Mouse (Mus musculus) heart, embryonic 14.5 days (tissue): ENCODE data around the gene Sema4b. TPM values are rescaled to one million over a fixed set of nuclear protein-coding genes. Genes with fewer than 3 reads are reported as not detected.

Experiments used
- ATAC-seq: fragments of 200-750 bp; cut with Nextera tagmentation; 2 replicates; pipeline ENCODE4 v1.8.0; 2017; ENCODE audit warnings: low read depth, moderate TSS enrichment; ENCODE audit not compliant: insufficient number of reproducible peaks, insufficient read depth, low FRiP score
- H3K27ac ChIP-seq, 2 experiments: fragments of 200-500 bp in 1 of 2; fragments of 300-500 bp in 1 of 2; sonication (generic) in 1 of 2; replicated peaks in 1 of 2; 2 replicates each; pipeline ENCODE4 v1.5.1; 2012 to 2014; ENCODE audit warnings: low read depth in 2 of 2, low read length in 2 of 2, control low read depth in 1 of 2, mild to moderate bottlenecking in 1 of 2, mixed read lengths in 1 of 2; ENCODE audit not compliant: control insufficient read depth in 1 of 2, insufficient read depth in 1 of 2
- H3K27me3 ChIP-seq: fragments of 300-500 bp; sonication (generic); 2 replicates; pipeline ENCODE4 v1.6.1; 2014; ENCODE audit warnings: mild to moderate bottlenecking, low read length, control low read depth; ENCODE audit not compliant: control insufficient read depth, insufficient read depth
- H3K36me3 ChIP-seq: fragments of 300-500 bp; sonication (generic); 2 replicates; pipeline ENCODE4 v1.6.1; 2014; ENCODE audit warnings: mild to moderate bottlenecking, control low read depth, low read length, mixed read lengths; ENCODE audit not compliant: control insufficient read depth, insufficient read depth
- H3K4me1 ChIP-seq, 2 experiments: fragments of 200-500 bp in 1 of 2; fragments of 300-500 bp in 1 of 2; sonication (generic) in 1 of 2; 2 replicates each; pipeline ENCODE4 v1.6.1; 2012 to 2014; ENCODE audit warnings: low read length in 2 of 2, control low read depth in 1 of 2, mixed read lengths in 1 of 2; ENCODE audit not compliant: control insufficient read depth in 2 of 2, insufficient read depth in 2 of 2
- H3K4me2 ChIP-seq: fragments of 300-500 bp; sonication (generic); 2 replicates; pipeline ENCODE4 v1.6.1; 2014; ENCODE audit warnings: mild to moderate bottlenecking, low read length
- H3K4me3 ChIP-seq, 2 experiments: fragments of 200-500 bp in 1 of 2; fragments of 300-500 bp in 1 of 2; sonication (generic) in 1 of 2; 2 replicates each; pipeline ENCODE4 v1.5.1; 2012 to 2014; ENCODE audit warnings: low read length in 2 of 2, mild to moderate bottlenecking in 2 of 2, control low read depth in 1 of 2, low read depth in 1 of 2, moderate library complexity in 1 of 2; ENCODE audit not compliant: control insufficient read depth in 1 of 2, insufficient read depth in 1 of 2
- H3K9ac ChIP-seq: fragments of 300-500 bp; sonication (generic); 2 replicates; pipeline ENCODE4 v1.6.1; 2014; ENCODE audit warnings: mild to moderate bottlenecking, low read length
- H3K9me3 ChIP-seq: fragments of 300-500 bp; sonication (generic); 2 replicates; pipeline ENCODE4 v1.6.1; 2016; ENCODE audit warnings: low read length, control low read depth; ENCODE audit not compliant: control insufficient read depth
- WGBS: fragments of 180-500 bp; shearing (Covaris S2); extraction: QIAGEN DNeasy Blood & Tissue Kit; methylation state at CpG from one replicate; pipeline ENCODE4 v1.1.7; 2014; 5-methylcytosine and 5-hydroxymethylcytosine counted together
- polyA plus RNA-seq: library from polyadenylated mRNA; unstranded; fragments of >200 nt; fragmentation: Nextera tagmentation; extraction: Ambion mirVana; gene quantifications from 2 replicates; pipeline ENCODE4 v1.2.1, GENCODE M21; 2014

Sema4b gene
- polyA plus RNA-seq, 1 experiment from 2014 or later: 12.4 TPM

DNA sequence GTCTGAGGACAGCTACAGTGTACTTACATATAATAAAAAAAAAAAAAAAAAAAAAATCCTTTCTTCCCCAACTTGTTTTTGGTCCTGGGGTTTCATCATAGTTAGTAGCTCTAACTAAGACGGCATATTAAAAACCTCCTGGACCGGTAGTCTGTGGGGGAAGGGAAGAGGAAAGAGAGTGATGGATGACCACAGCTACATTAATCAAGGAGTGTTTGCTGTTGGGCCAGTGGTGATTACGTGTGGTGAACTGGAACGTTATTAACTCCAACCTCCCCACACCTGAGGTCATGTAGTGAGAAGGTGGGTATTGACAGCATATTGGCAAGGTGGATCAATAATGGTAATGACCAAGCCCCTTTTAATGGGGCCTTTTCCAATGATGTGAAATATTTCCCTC lies 2.1 kb upstream of the Sema4b start:
- Histone ChIP-seq H3K4me2 (no peak overlapping the region), H3K27ac (peak overlapping the region; percentile 99; a peak in 1 of 4 replicates), H3K27me3 (no peaks in the 10 kb centered on the region), H3K4me1 (peaks cover 24 to 48% of the 10 kb centered on the region in 2 experiments), H3K9ac (no peak overlapping the region), H3K9me3 (no peaks in the 10 kb centered on the region), H3K36me3 (no peaks in the 10 kb centered on the region), H3K4me3 (no peak overlapping the region)
- no peak for ATAC-seq
- 79% methylated on average over 4 of the region's 4 CpGs for WGBS

DNA sequence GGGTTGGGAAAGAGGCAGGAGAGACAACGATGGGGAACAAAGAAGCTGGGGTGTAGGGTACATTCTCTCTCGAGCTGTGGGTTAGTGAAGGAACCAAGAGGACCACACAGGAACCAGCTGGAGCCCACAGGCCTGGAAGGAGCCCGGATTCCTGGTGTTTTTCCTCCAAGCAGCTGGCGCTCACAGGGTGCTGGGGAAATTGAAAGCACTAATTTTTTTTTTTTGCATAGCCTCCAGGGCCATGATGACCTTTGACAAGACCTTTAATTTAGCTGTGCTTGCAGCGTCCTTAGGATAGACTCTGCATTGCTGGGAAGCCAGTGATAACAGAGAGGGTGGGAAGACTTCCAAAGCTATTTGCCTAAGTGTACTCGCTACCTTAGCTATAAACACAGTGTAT lies 1.7 kb upstream of the Sema4b start:
- ATAC-seq: no peak
- Histone ChIP-seq H3K27me3 (no peaks in the 10 kb centered on the region), H3K4me2 (no peak overlapping the region), H3K4me3 (no peak overlapping the region), H3K36me3 (no peaks in the 10 kb centered on the region), H3K4me1 (peaks cover 24 to 48% of the 10 kb centered on the region in 2 experiments), H3K27ac (peak overlapping the region; percentile 99), H3K9me3 (no peaks in the 10 kb centered on the region), H3K9ac (no peak overlapping the region)
- 60% methylated on average over 6 of the region's 6 CpGs for WGBS

- ATAC-seq: peak; percentile 70
- WGBS: under 1% methylated on average over 8 of the region's 8 CpGs
These were observed 620 bp upstream of the Sema4b start for GRCm38 (mm10) chr7:80186021-80186420.

GRCm38 (mm10) chr7:80187501-80187900 lies 860 bp downstream of the Sema4b start:
- peak overlapping the region; percentile 79 for H3K9ac ChIP-seq
- peak overlapping the region; percentile 59 to 61 for H3K4me3 ChIP-seq
- ATAC-seq: no peak
- H3K36me3 ChIP-seq: no peaks in the 10 kb centered on the region
- H3K27me3 ChIP-seq: no peaks in the 10 kb centered on the region
- no peaks in the 10 kb centered on the region for H3K9me3 ChIP-seq
- H3K4me1 ChIP-seq: peaks cover 28 to 52% of the 10 kb centered on the region in 2 experiments
- H3K27ac ChIP-seq: peak overlapping the region; percentile 62 to 99
- WGBS: 70% methylated on average over 12 of the region's 12 CpGs
- peak overlapping the region; percentile 79 for H3K4me2 ChIP-seq

More at GRCm38 (mm10) chr7:80186021-80186420, 620 bp upstream of the Sema4b start:
- peak overlapping the region; percentile 59 to 61 for H3K4me3 ChIP-seq
- peak overlapping the region; percentile 79 for H3K9ac ChIP-seq
- H3K36me3 ChIP-seq: no peaks in the 10 kb centered on the region
- peak overlapping the region; percentile 99 for H3K27ac ChIP-seq
- H3K27me3 ChIP-seq: no peaks in the 10 kb centered on the region
- H3K9me3 ChIP-seq: no peaks in the 10 kb centered on the region
- peak overlapping the region; percentile 79 for H3K4me2 ChIP-seq
- H3K4me1 ChIP-seq: peaks cover 21 to 46% of the 10 kb centered on the region in 2 experiments

DNA sequence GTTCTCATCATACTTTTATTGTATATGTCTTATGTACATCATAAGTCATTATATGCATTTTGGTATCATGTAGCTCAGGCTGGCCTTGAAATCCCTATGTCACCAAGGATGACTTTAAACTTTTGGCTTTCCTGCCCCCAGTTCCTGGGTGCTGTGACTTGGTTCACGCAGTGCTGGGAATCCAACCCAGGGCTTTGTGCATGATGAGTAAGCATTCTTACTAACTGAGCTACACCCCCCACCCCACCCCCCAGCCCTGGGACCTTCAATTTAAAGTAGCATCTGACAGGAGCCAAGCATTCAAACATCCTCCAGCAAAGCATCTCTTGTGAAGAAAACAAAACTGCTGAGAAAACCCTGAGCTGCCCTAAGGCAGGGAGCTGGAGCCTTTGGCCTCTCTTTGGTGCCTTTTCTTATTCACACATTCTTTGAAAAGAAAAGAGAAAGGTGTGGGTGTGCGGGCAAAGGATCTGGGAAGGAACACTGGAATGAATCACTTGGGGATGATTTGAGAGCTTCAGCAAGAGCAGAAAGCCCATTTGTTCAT lies 2.0 kb downstream of the Sema4b start:
- H3K4me3 ChIP-seq: no peak overlapping the region
- 0 out of 2 replicates have a peak overlapping the region, but pooled peaks have one; percentile 17 for H3K9ac ChIP-seq
- no peak for ATAC-seq
- no peak overlapping the region for H3K27ac ChIP-seq
- H3K36me3 ChIP-seq: no peaks in the 10 kb centered on the region
- no peaks in the 10 kb centered on the region for H3K27me3 ChIP-seq
- WGBS: 89% methylated on average over 2 of the region's 2 CpGs
- no peaks in the 10 kb centered on the region for H3K9me3 ChIP-seq
- H3K4me1 ChIP-seq: peaks cover 30 to 58% of the 10 kb centered on the region in 2 experiments
- no peak overlapping the region for H3K4me2 ChIP-seq

DNA sequence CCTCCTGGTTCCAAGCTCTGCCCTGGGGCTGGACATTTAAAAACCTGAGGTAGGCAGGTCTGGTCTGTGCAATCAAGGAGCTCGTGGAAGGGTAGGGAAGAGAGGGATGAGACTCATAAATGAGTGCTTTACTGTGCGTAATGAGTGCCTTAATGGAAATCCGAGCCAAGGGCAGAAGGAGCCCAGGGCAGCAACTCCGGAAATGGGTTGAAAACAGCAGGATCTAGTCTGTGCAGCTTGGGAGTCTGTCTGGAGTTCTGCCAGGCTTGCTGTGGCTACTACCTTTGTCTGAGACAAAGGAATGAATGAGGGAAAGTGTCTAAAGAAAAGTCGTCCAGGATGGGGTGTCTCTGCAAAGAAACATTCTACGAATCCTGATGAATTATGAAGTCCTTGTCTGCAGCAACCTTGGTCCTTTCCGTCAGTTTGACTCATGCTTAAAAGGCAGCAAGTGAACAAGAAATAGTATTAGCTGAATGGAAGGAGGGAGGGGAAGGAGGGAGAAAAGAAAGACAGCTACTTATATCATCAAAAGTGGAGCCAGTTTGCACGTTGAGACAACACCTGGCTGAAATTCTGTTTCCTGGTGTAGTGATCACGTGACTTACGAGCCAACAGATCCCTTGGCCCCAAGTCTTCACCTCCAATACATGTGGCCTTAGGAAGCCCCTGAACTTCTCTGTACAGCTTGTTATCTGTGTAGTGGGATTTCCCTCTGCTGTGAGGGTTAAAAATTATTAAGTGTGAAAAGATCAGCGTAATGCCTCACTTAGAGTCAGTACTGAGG lies 2.7 kb downstream of the Sema4b start:
- Histone ChIP-seq H3K27ac (no peak overlapping the region), H3K36me3 (no peaks in the 10 kb centered on the region), H3K4me3 (no peak overlapping the region), H3K9me3 (no peaks in the 10 kb centered on the region), H3K4me1 (peaks cover 30 to 61% of the 10 kb centered on the region in 2 experiments), H3K4me2 (no peak overlapping the region), H3K9ac (0 out of 2 replicates have a peak overlapping the region, but pooled peaks have one; percentile 17), H3K27me3 (no peaks in the 10 kb centered on the region)
- ATAC-seq: no peak
- 66% methylated on average over 11 of the region's 11 CpGs for WGBS

- H3K4me1 ChIP-seq: peaks cover 21 to 43% of the 10 kb centered on the region in 2 experiments
- 39% methylated on average over 5 of the region's 5 CpGs for whole genome bisulfite sequencing
- peak overlapping the region; percentile 50 to 85; a peak in 3 of 4 replicates for H3K27ac ChIP-seq
- H3K9ac ChIP-seq: peak overlapping the region; percentile 70
- no peak for ATAC-seq
- no peaks in the 10 kb centered on the region for H3K36me3 ChIP-seq
- peak overlapping the region; percentile 64 for H3K4me2 ChIP-seq
- no peaks in the 10 kb centered on the region for H3K27me3 ChIP-seq
- no peak overlapping the region for H3K4me3 ChIP-seq
- H3K9me3 ChIP-seq: no peaks in the 10 kb centered on the region
These were observed 4.8 kb downstream of the Sema4b start for GRCm38 (mm10) chr7:80191455-80191854.
